Mouse (Mus musculus) left cerebral cortex, adult 18-20 months (tissue): ENCODE results near the gene Cyp27b1. TPM values are rescaled to one million over a fixed set of nuclear protein-coding genes. Genes with fewer than 3 reads are reported as not detected.
A peak's percentile ranks its signal among the peaks of the same experiment; 100 is the strongest.

Experiments used
- DNase-seq, 2 experiments: peaks; one replicate each; pipeline ENCODE4 v3.0.0; 2021 to 2022; ENCODE audit warnings: low spot score in 2 of 2, mixed read lengths in 1 of 2
- long read RNA-seq, 2 experiments: library from polyadenylated mRNA; stranded (forward); transcript quantifications; one replicate each; pipeline ENCODE4 v2.0.0; 2021
- total RNA-seq, 2 experiments: library from RNA; stranded (reverse); gene quantifications; 2 replicates each; pipeline ENCODE4 v1.2.3; 2021

Gene Cyp27b1
- under 1 TPM; 0.30 to 0.45 TPM for total RNA-seq
- long read RNA-seq, experiment 1, result 0 reads
- long read RNA-seq, experiment 2, result 0 reads

GRCm38 (mm10) chr10:127047954-127048353 is at the start of gene Cyp27b1:
TSS of gene Cyp27b1 (plus strand) at chr10:127048250.
- no peak for DNase-seq

GRCm38 (mm10) chr10:127000529-127000928 is 47.5 kb upstream of the Cyp27b1 start, which contains the start of gene Avil:
TSS of gene Avil (plus strand) at chr10:127000709.
- DNase-seq, result no peak

- no peak for DNase-seq
These were observed 46.8 kb upstream of the Cyp27b1 start for GRCm38 (mm10) chr10:127001297-127001696.

- no peak for DNase-seq
These were observed 46.0 kb upstream of the Cyp27b1 start for GRCm38 (mm10) chr10:127002056-127002455.

- no peak for DNase-seq
These were observed 45.3 kb upstream of the Cyp27b1 start for GRCm38 (mm10) chr10:127002765-127003164.

GRCm38 (mm10) chr10:127003334-127003733 is 44.7 kb upstream of the Cyp27b1 start:
- DNase-seq, result no peak

- no peak for DNase-seq
These were observed 44.2 kb upstream of the Cyp27b1 start for GRCm38 (mm10) chr10:127003806-127004205.

GRCm38 (mm10) chr10:127016488-127016887 is 31.6 kb upstream of the Cyp27b1 start:
- DNase-seq, result no peak

- DNase-seq, result no peak
These were observed 31.0 kb upstream of the Cyp27b1 start for GRCm38 (mm10) chr10:127017071-127017470.

GRCm38 (mm10) chr10:127018422-127018821 is 29.6 kb upstream of the Cyp27b1 start:
- no peak for DNase-seq

- DNase-seq, result peak; percentile 92 to 96
These were observed 17.4 kb upstream of the Cyp27b1 start, which contains the start of gene Tsfm for GRCm38 (mm10) chr10:127030336-127031296. TSS of gene Tsfm (minus strand) at chr10:127030840.

GRCm38 (mm10) chr10:127033301-127033741 is 14.7 kb upstream of the Cyp27b1 start:
- no peak for DNase-seq

GRCm38 (mm10) chr10:127036273-127036672 is 11.8 kb upstream of the Cyp27b1 start:
- DNase-seq, result no peak

GRCm38 (mm10) chr10:127037641-127038040 is 10.4 kb upstream of the Cyp27b1 start:
- no peak for DNase-seq

GRCm38 (mm10) chr10:127040569-127041214 is 7.4 kb upstream of the Cyp27b1 start:
- peak; percentile 52 to 72 for DNase-seq

- peak; percentile 24 to 53 for DNase-seq
These were observed 6.7 kb upstream of the Cyp27b1 start, which contains the start of the genes Mettl1 and Eef1akmt3 for GRCm38 (mm10) chr10:127041274-127041766. TSS of gene Mettl1 (plus strand) at chr10:127041414. TSS of gene Eef1akmt3 (minus strand) at chr10:127041513.

- DNase-seq, result peak; percentile 87 to 92
These were observed 6.2 kb upstream of the Cyp27b1 start for GRCm38 (mm10) chr10:127041774-127042338.

- no peak for DNase-seq
These were observed 5.5 kb upstream of the Cyp27b1 start for GRCm38 (mm10) chr10:127042468-127043115.

GRCm38 (mm10) chr10:127043187-127043586 is 4.9 kb upstream of the Cyp27b1 start:
- no peak for DNase-seq

- no peak for DNase-seq
These were observed 751 bp downstream of the Cyp27b1 start for GRCm38 (mm10) chr10:127048608-127049394.
